Mouse (Mus musculus) A20 (cell line): ENCODE data around the gene Ppp1r35.
"Not testable (repeated sequence)": the region's sequence is repeated elsewhere in the genome, so short reads cannot be mapped to it uniquely, and the experiment has no call there.

ENCODE experiments used
- DNase-seq: peaks from one replicate; pipeline ENCODE4 v3.0.0-alpha.2; 2011; ENCODE audit warnings: low read depth, low spot score

Gene Ppp1r35

DNA sequence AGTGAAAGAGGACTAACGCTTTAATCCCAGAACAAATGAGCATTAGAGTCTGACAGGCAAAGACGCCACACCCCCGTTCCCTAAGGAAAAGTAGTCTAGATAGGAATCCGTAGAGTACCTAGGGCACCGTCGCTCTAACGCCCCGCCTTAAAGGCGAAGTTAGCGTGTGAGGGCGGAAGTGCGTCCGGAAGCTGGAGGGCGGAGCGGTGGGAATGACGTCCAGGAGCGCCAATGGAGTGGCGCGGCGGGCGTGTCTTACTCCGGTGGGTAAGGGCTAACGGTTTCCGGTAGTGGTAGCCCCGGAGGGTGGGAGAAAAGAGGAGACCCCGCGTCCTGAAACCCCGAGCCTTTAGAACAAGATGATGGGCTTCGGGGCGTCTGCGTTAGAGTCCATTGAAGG is at the start of gene Ppp1r35:
TSS of gene Ppp1r35 (plus strand) at position 215 of the 400 bp plus-strand sequence.
- peak; percentile 98 for DNase-seq

DNA sequence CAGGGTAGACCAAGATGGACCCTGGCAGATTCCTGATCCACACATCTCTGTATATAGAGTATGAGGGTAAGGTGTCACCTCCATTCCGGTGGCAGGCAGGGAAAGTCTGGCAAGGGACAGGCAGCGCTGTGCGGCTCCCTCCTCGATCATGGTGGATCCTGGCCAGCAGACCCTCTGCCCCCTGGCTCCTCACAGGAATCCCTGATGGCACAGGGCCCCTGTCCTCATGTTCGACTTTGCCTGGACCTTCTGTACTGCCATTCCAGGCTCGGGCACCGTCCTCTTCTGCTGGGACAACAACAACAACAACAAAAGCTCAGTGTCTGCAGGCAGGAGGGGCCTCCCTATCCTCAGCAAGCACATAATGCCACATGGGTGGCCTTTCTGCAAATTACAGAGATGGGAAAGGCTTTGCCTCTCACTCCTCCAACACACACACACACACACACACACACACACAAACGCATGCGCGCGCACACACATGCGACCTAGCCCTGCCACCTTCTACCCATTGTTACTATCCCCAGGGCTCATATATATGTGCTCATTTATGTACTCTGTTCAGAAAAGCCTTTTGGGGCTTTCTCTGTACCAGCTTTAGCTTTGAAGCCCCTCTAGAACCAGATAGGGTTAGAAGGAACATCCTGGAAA is 44.9 kb upstream of the Ppp1r35 start:
- DNase-seq, result no peak

DNA sequence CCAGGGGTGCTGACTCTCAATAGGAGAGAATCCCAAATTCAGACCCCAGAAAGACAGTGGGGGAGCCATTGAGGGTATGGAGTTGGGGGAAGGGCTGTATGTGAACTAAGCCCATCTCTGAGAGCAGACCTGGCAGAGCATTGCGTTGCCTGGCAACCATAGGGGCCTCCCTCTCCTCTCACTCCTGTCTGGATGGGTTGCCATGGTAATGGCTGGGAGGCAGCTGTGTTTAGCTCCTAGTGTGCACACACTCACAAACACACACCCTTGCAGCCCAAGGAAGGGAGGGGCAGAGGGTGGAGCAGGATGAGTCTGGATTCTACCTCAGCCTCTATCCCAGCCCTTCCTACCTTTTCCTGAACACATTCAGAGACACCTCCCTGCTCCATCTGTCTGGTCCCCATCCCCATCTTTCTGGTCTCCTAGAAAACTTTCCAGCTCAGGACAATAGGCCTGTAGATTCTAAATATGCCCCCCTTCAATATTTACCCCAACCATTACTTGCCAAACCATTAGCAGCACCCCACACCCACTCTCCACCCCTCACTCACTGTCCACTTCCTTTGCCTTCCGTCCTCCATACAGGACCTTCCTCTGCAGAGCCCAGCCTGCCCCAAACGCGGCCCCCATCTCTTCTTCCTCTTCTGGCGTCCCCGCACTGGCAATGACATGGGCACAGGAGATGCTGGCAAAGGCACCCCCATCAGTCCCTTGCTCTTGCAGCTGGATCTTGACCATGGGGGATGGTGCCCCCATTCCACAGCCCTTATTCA is 44.2 kb upstream of the Ppp1r35 start:
- no peak for DNase-seq

DNA sequence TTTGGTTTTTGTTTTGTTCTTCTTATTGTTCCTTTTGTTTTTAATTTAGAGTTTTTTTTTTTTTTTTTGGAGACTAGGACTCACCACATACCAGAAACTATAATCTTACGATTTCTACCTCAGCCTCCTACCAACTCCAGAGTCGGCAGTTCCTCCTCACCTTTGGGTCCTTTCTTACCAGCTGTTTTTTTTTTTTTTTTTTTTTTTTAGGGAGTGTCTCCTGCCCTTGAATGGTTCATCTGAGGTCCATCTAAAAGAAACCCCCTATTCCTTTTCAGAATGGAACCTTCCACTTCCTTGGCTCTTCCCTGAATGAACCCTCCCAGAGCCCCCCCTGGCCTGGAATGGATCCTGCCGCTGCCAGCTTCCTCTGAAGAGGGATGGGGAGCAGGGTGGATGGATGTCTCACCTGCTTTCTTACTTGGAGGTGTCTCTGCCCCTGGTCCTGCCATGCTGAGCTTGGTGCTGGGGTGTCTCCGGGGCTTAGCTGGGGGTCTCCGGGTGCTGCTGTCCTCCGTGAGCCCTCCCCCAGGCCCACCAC is 41.2 kb upstream of the Ppp1r35 start:
- no peak for DNase-seq

DNA sequence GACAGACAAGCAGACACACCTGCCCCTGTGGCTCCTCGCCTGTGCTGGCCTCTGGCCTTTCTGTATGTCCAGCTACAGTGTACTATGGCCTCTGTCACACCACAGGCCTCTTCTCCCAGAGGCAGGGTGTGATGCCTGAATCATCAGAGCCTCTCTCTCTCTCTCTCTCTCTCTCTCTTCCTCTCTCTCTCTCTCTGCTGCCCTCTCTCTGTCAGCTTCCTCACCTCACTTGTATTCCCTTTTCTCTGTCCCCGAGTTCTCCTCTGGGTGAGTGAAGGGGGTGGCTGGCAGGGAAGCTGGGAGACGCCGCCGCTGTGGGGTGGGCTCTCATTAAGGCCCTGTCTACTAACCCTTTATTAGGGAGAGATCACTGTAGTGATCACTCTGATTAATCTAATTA is 40.1 kb upstream of the Ppp1r35 start:
- DNase-seq, result no peak

DNA sequence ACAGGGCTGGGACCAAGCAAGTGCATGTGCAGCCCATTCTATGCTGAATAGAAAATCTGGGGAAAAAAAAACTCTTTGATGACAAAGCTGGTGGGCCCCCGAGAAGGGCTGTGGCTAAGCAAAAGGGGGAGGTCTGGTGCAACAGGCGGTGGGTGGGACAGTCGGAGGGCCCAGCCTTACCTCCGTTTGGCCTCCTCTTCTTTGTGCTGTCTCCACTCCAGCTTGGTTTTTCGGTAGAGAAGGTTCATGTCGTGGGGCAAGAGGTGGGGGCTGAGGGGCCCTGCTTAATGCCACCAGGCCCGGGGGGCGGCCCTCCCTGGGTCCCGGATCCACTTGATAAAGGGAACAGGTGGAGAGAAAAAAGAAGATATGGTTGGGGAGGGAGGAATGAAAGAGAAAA is 39.2 kb upstream of the Ppp1r35 start:
- DNase-seq, result no peak

DNA sequence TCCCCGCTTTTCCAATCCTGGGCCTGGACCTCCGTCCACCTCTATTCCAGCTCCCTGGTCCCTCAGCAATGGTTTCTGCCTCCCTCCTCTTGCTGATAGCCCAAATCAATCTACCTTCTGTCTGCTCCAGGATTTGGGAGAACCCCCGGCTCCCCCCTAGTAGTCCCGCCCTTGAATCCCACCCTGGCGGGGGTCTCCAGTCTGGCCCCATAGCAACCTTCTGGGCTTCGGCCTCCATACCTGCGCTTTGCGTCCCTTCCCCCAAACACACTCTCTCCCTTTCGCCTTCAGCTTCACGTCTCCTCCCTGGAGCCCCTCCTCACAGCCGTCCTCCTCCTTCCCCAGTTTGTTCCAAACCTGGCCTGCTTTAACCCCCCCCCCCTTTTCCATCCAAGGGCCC is 38.1 kb upstream of the Ppp1r35 start:
- no peak for DNase-seq

DNA sequence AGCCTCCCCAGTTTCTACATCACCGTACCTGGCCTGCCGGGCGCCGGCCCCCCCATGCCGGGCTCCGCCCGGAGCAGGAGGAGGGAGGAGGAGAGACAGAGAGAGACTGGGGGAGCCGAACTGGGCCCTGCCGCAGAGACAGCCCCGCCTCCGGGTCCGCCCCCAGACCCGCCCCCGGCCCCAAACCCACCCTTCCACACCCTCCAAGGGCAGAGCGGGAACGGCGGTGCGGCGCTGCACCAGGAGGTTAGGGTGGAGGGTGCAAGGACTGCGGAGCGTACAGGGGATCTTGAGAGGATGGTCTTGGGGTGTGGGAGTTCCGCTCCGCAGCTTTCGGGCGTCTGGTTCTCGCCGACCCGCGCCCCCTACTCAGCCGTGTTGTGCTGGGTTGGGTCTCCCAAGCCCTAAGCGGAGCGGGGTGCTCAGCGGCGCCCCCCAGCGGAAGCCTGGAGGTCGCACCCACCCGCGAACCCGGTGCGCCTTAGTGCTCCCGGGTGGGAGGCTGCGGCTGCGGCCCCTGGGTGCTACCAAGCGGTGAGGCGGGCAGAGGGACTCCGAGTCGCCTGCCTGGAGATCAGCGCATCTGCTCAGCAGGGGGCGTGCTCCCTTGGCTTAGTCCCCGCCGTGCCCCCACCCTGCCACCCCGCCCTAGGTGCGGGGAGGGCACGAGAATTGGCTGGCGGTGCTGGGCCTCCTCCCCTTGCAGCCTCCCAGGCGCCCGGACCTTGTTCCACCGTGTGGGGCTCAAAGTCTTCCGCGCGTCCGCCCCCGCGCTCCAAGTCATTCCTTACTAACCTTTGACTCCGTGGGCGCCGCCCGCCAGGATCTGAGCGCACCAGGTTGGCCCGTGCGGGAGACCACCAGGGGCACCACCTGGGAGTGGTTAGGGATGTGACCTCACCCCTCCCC is 37.4 kb upstream of the Ppp1r35 start, which contains the start of gene Nyap1:
TSS of gene Nyap1 (minus strand) at position 585 of the 909 bp plus-strand sequence.
- DNase-seq, result peak; percentile 87

DNA sequence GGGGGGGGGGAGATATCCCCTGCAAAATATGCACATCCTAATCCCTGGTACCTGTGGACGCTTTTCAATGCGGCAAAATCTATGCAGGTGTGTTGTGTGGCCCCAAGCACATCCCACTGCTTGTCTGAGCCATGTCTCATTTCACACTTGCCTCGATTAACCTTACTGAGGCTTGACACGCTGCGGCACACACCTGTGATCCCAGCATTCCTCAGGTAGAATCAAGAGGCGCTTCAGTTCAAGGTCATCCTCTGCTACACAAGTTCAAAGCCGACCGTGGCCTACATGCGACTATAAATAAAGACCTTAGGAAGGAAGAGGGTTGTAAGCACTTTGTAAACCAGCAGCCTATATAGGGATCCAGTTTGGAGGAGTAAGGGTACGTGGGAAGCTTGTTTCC is 36.6 kb upstream of the Ppp1r35 start:
- no peak for DNase-seq

DNA sequence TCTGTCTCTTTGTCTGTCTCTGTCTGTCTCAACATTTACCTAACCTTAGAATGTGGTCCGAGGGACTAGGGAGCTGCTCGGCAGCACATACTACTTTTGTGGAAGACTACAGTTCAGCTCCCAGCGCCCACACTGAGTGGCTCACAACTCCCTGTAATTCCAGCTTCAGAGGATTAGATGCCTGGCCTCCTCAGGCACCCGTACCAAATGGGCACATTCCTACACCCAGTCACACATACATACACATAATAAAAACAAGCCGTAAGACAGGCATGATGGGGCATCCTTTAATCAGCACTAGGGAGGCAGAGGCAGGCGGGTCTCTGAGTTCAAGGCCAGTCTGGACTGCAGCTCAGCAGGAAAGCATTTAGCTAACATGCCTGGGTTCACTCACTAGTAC is 35.8 kb upstream of the Ppp1r35 start:
- no peak for DNase-seq

DNA sequence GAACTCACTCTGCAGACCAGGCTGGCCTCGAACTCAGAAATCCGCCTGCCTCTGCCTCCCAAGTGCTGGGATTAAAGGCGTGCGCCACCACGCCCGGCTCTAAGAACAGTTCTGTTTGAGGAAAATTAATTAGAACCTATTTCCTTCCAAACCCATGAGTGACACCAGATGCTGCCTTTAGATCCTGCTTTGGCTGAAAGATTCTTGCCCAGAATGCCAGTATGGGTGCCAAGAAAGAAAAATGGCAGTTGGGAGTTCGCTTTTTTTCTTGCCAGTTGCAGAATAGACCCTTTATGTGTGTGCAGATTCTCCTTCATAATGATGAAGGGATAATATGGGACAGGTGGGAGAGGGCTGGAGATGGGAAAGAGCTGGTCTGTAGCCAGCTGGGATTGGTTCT is 34.5 kb upstream of the Ppp1r35 start:
- no peak for DNase-seq

DNA sequence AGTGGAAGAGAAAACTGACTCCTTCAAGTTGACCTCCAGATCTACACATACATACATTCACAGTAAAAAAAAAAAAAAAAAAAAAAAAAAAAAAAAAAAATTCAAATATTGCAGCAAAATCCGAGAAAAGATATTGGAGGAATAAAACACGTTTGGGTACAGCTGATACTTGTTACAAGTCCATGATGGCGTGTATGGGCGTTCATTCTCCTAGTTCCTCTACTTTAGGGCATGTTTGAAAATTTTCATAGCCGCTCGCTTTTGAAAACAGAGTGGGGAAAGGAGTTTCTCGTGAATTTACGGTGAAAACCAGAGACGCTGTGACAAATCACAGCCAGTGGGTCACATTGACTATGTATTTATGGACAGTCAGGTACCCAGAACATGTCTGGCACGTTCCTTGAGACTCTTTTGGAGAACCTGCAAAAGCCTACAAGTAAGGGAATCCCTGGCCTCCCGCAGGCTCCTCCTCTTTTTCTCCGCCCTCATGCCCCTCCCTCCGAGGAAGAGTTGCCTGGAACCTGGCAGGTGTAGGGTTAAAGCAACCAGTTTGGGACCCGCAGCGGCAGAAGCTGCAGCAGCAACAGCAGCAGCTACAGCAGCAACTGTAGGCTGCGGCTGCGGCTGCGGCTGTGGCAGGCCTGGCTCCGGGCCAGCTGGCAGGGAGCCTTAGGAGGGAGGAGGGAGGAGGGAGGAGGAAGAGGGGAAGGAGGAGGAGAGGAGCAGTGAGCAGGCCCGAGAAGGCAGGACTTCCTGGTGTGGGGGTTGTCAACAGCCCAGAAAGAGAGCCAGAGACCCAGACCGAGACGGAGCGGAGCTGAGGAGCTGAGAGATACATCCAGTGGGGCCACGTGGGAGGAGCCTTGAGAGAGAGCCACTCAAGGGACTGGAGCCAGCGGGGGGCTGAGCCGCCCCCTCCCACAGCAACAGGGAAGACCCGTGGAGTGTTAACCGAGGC is 33.2 kb upstream of the Ppp1r35 start, which contains the start of gene Tsc22d4:
TSS of gene Tsc22d4 (plus strand) at position 517 of the 958 bp plus-strand sequence.
- DNase-seq, result peak; percentile 95

DNA sequence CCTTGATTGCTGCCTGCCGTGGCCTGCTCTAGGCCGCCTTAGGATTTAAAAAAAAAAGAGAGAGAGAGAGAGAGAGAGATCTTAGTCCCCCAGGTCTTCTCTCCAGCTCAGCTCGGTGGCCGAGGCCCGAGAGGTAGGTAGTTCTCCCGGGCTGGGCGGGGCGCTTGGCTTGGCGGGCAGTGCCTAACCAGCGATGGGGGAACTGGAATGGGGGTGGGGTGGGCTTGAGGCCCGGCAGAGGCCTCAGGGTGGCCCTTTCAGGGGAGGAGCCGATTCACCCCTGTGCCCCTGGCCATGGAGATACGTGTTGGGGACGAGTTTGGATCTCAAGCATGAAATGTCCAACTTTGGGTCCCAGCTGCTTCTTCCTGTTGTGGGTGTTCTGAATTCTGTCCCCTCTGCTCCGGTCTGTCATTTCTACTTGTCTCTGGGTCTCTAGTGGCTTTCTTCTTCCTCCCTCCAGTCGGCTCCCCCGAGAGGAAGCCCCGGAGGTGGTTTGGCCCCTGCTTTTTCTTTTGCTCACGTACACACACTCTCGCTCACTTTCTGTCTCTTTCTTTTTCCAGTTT is 32.3 kb upstream of the Ppp1r35 start:
- DNase-seq, result peak; percentile 90

DNA sequence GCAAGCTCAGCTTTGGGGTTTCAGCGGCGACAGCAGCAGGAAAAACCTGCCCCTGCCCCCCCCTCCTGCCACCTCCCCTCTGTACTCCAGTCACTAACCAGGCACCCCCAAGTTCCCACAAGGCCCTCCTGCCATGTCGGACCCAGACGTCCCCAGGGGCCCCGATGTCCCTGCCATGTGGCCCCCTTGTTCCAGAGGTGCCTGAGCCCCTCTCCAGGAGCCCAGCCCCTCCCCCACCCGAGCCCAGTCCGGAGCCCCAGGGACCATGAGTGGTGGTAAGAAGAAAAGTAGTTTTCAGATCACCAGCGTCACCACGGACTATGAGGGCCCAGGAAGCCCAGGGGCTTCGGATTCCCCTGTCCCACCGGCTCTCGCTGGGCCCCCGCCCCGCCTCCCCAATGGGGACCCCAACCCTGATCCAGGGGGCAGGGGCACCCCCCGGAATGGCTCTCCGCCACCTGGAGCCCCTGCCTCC is 31.8 kb upstream of the Ppp1r35 start:
- DNase-seq, result no peak

DNA sequence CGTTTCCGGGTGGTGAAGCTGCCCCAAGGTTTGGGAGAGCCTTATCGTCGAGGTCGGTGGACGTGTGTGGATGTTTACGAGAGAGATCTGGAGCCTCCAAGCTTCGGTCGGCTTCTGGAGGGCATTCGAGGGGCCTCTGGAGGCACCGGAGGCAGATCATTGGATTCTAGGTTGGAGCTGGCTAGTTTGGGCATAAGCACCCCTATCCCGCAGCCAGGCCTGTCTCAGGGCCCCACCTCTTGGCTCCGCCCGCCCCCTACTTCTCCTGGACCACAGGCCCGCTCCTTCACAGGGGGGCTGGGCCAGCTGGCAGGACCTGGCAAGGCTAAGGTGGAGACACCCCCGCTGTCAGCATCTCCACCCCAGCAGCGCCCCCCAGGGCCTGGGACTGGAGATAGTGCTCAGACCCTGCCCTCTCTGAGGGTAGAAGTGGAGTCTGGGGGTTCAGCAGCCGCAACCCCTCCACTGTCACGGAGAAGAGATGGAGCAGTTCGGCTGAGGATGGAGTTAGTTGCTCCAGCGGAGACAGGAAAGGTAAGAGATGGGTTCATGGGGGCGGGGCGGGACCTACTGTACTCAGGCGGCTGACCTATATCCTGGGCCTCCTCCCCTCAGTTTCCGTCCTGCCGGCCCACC is 31.2 kb upstream of the Ppp1r35 start:
- DNase-seq, result peak; percentile 83

DNA sequence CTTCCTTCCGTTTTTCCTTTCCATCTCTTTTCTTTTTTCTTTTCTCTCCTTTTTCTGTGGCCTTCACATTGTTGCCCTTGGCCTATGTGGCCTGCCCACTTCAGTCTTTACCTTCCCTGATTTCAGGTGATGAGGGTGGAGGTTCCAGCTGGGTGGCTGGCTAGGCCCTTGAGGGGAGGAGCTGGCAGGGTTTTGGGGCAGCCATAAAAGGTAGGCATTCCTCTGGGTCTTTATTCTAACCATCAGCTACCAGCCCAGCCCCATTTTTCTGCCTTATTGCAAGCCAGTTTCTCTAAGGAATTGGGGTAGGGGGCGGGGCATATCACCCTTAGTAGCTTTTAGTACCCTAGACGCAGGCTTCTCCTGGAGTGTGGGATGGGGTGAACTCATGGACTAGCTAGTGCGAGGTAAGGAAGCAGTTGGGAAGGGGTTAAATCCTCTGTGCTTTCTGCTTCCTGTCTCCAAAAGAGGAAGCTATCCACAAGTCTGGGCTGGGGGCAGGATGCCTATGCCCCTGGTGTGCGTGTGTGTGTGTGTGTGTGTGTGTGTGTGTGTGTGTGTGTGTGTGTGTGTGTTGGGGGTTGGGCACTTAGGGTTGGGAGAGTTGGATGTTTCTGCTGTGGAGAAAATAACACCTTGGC is 30.4 kb upstream of the Ppp1r35 start:
- peak; percentile 29 for DNase-seq

DNA sequence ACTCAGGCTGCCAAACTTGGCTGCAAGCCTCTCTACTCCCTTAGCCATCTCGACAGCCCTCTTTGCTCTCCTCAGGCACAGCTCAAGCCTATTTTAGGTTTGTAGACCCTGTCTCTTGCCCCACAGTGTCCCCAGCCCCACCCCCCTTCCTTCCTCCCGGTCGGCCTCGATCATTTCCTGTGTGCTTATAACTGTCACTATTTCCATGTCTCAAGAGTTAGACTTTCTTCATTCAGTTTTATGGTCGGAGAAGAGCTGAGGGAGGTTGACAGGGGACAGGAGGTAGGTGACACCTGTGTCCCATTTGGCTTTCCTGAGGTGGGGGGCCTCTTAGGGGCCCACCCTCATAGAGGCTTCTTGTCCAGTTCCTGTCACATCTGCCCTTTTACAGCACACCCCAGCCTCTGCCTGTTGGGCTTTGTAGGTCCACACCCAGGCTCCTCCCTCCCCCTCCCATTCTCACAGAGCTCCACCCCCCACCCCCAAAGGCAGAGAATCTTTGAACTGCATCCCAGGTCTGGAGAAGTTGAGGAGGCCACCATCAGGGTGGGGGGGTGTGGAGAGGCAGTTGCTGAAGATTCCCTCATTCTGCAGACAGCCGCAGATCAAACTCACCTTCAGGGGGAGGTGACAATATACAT is 29.3 kb upstream of the Ppp1r35 start:
- no peak for DNase-seq

DNA sequence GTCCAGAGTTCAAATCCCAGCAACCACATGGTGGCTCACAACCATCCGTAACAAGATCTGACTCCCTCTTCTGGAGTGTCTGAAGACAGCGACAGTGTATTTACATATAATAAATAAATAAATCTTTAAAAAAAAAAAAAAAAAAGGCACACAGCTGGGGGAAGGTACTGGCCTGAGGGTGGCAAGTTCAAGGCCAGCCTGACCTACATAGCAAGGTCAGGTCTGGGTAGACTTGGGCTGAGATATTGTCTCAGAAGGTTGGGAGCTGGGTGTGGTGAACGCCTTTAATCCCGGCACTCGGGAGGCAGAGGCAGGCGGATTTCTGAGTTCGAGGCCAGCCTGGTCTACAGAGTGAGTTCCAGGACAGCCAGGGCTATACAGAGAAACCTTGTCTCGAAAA is 28.4 kb upstream of the Ppp1r35 start:
- DNase-seq, result not testable (repeated sequence)
